Mouse (Mus musculus): ENCODE data around the gene Sgta.
"Not testable (repeated sequence)": the region's sequence is repeated elsewhere in the genome, so short reads cannot be mapped to it uniquely, and the experiment has no call there.

Sgta gene

DNA sequence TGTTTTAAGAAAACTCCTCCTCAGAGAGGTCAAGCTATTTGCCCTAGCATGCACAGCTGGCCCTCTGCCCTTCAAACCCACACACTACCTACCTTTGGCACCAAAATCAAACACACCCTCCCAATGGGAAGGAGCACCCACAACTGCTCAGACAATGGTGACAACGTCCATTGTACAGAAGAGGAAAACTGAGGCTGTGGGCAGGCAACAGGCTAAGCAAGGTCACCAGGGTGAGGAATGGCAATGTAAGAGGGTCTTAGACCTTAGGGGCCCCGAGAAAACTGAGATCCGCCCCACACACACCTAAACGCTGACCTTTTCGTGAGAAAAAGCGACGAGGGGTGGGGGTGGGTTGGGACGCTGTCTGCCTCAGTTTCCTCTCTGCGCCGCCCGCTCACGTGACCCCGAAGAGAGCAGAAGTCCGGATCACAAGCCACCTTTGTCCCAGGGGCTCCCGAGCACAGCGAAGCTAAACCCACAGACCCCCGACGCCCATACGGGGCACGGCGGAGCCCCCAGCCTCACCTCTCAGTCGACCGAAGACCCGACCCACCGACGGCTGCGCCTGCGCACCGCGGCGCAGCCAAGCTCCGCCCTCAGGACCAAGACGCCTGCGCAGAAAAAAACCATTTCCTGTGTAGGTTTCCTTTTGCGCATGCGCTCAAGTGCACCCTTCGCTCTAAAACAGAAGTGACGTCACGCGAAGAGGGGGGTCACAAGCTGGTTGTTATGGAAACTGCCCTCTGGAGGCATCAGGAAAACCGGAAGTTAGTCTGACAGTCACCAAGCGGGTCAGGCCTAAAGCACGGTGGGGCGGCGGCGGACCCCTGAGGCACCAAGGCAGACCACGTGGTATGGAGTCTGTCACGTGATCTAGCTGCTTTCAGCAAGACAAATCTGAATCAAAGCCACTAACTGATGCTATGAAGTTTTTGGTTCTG is at the start of gene Sgta:
Sgta (minus strand) TSS at position 579 of the 941 bp plus-strand sequence.
- peak; percentile 100 for DNase-seq

DNA sequence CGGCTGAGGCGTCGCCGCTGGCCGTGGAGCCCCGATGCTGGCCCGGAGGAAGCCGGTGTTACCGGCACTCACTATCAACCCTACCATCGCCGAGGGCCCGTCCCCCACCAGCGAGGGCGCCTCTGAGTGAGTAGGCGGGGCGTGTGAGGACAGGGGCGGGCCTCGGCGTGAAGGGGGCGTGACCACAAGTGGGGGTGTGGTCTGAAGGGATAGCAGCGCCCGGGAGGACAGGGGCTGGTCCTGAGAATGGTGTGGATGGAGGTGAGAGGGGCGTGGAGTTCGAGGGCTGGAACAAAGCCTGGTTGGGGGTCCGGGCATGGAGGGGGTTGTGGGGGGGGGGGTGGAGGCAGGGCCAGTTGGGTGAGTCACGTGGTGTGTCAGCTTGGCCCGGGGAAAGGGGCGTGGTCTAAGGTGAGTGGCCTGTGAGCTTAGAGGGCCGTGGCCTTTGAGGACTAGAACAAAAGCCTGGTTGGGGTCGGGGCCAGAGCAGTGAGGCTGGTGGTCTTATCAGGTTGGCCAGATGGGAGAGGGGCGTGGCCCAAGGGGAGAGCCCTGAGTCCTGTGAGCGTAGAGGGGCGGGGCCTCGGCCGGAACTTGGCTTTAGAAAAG is 46.2 kb upstream of the Sgta start:
- peak; percentile 93 to 96 for DNase-seq

DNA sequence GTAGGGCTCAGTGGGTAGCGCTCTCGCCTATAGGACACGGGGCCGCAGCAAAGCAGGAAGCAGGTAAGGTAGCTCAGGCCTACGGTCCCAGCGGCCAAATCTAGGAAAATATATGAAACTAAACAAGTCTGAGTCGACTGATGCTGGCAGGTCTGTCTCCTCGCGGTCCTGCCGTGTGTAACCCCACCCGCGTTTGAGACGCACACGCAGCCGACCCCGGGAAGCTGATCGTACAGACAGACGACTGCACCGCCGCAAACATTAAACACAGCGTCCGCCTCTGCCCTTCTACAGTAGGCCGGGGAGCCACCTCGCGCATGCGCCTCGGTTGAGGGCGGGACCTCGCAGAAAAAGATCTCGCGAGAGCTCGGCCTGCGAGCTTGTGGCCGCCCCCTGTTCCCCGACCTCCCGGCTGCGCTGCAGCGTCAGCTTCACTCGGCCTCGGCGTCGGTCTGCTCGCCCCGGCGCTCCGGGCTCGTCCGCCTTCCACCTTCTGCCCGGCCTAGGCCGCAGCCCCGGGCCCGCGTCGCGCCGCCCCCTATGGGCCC is 45.7 kb upstream of the Sgta start, which contains the start of gene Map2k2:
Map2k2 (plus strand) TSS at position 351 of the 548 bp plus-strand sequence.
- DNase-seq = peak; percentile 97 to 98

DNA sequence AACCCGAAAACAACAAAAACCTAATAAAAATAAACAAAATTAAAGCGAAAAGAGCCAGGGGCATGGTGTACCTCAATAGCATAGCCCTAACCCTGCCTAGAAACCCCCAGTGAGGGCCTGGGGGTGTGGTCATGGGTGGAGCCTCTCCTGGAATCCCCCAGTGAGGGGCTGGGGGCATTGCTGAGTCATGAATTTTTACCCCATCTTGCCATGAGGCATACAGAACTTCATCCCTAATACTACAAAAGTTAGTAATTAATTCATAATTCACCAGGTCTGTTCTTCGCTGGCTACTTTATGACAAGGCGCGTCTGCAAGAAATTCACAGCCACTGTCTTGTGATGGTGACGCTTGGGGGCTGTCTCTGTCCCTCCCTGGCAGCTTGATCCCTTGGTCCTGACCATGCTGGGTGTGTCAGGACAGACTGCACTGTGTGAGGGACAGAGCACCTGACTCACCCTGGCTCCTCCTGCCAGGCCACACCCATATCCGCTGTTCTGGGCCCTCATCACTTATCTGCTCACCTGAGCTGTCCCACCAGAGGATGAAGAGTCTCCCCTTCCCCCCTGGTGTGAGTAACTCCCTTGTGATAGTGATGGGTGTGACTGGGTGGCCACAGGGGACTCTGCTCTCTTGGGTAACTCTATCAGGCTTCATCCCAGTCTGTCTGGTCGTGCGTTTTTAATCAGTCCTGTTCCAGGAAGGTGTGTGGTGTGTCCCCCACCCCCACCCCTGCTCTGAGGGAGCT is 35.1 kb upstream of the Sgta start:
- DNase-seq = no peak

DNA sequence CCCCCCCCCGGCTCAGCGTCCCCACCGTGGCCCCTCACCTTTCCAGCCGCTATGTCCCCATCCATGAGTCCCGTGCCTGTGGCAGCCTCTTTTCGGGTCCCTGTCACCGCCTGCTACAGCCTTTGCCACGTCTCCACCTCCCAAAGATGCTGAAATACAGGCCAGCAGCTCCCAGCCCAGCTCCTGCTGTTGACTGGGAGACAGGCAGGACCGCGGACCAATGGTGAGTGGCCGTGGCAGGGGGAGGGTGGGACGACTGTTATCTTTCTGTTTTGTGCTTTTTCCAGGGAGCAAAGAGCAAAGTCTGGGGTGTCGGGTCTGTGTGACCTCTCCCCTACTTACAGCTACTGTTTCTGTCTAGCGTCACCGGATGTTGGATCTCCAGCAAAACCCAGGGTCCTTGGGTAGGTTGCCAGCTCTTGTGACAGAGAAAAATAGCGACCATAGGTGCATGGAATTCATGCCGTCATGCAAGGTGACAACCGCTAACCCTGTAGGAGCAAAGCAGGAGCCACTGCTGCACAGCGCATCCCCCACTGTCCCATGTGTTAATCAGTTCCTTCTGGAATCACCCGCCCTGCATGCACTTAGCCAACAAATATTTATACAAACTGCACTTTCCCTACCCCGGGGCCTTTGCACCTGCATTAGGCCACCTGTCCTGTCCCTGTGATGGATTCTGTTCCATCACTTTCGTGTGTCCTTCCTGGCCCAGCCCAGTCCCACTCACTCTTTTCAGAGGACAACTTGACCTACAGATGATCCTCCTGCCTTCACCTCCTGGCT is 32.7 kb upstream of the Sgta start:
- peak; percentile 72 to 79 for DNase-seq

- no peak for DNase-seq
Measured at GRCm38 (mm10) chr10:81090621-81091020, 30.6 kb upstream of the Sgta start.

GRCm38 (mm10) chr10:81089216-81089615 is 29.2 kb upstream of the Sgta start:
- DNase-seq = peak; percentile 40 to 60

GRCm38 (mm10) chr10:81087021-81087420 is 27.0 kb upstream of the Sgta start:
- DNase-seq = peak in 1 of 2 experiments; percentile 42

DNA sequence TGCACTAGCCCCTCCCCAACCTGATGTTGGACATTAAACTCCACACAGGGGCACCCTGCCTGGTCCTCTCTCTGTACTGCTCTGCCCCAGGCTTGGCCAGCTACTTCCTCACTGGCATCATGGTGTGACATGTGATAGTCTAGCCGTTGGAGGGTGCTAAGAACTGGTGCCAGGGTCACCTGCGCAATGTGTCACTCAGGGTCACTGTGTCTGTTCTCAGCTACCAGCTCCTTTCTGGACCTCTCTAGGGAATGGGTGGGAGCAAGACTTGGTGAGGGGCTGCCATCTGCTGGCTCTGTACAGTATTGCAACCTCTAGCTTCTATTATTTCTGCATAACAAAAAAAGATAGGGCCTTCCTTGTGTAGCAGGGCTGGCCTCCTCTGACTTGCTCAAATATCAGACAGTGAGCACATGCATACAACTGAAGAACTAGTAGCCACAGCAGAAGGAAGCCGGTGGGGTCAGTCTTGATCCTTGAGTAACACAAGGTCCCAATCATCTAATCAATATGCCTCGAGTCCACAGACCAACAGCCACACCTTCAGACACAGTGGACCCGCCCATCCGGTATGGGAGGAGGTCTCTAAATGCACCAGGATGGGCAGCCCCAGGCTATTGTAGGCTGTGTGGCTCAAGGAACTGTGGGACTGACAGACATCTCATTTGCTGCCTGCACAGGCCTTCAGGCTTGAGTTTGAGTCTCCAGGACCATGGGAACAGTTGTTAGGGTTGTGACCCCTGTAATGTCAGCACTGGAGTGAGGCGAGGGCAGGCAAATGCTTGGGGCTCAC is 22.4 kb upstream of the Sgta start:
- peak; percentile 82 to 83 for DNase-seq

DNA sequence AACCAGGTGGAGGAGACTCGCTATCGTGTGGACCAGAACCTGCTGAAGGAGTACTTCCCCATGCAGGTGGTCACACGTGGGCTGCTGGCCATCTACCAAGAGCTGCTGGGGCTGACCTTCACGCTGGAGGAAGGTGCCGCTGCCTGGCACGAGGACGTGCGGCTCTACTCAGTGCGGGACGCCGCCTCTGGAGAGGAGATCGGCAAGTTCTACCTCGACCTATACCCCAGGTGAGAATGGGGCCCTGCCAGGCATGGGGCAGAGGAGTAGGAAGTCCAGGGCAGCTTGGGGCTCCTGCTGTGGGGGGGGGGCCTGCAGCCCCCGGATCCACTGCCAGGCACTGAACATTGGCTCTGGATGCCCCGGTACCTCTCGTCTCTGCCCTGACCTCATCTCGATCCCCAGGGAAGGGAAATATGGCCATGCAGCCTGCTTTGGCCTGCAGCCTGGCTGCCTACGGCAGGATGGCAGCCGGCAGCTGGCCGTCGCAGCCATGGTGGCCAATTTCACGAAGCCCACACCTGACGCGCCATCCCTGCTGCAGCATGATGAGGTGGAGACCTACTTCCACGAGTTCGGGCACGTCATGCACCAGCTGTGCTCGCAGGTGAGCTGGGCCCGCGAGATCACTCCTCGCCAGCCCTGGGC is 20.2 kb upstream of the Sgta start:
- DNase-seq = no peak

GRCm38 (mm10) chr10:81077916-81078315 is 17.9 kb upstream of the Sgta start:
- DNase-seq = no peak

GRCm38 (mm10) chr10:81076356-81076755 is 16.4 kb upstream of the Sgta start:
- no peak for DNase-seq

GRCm38 (mm10) chr10:81075734-81076133 is 15.8 kb upstream of the Sgta start:
- DNase-seq = no peak

DNA sequence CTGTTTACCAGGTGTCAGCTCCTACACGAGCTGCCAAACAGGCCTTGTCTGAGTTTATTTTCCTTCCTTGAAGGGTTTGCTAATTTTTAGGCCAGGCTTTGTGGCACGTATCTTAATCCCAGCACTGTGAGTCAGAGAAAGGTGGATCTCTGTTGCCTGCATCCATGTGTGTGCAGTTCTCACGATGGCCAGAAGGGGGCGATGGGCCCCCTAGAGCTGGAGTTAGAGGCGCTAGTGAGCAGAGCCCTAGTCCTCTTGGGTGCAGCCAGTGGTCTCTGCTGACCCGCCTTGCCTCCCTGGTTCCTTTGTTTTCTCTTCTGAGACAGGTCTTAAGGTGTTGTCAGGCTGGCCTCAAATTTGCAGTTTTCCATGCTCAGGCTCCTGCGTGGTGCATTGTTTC is 13.5 kb upstream of the Sgta start:
- DNase-seq = peak; percentile 47 to 53

GRCm38 (mm10) chr10:81072290-81072689 is 12.3 kb upstream of the Sgta start:
- DNase-seq = no peak

DNA sequence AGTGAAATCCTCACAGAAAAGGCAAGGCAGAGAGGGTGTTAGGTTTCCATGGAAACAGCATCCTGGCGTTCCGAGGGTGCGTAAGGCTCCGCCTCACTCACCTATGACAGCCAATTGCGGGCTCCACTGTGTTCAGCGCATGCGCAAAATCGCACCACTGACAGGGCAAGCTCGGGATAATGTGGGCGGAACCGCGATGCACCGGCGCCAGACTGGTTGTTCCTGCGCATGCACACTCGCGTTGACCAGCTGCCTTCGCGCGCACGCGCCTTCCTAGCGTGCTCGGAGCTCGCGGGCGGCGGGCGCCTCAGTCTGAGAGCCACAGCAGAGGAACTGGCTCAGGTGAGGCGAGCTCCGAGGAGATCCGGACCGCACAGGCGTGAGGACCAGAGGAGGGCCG is 9.9 kb upstream of the Sgta start, which contains the start of gene Thop1:
Thop1 (plus strand) TSS at position 200 of the 400 bp plus-strand sequence.
- peak; percentile 97 to 99 for DNase-seq

- DNase-seq = no peak
Measured at GRCm38 (mm10) chr10:81068706-81069105, 8.7 kb upstream of the Sgta start.

- DNase-seq = not testable (repeated sequence)
Measured at GRCm38 (mm10) chr10:81064519-81064918, 4.5 kb upstream of the Sgta start.

DNA sequence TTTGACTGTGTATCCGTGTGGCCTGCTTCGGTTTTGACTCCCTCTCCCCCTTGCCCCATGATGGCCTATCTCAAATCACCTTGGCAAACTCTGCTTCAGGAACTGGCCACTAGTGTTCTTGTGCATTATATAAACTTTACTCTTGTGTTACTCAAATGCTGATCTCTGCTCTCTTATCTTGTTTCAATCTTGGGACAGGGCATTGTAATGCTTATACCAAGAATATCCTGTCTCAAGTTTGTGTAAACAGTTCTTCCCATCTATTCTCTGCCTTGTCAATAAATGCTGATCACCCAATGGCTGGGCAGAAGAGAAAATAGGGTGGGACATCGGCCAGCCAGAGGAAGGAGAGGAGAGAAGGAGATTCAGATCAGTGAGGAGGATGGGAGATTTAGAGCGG is 2.7 kb upstream of the Sgta start:
- no peak for DNase-seq

- no peak for DNase-seq
Measured at GRCm38 (mm10) chr10:81058896-81059295, 1.1 kb downstream of the Sgta start.

Data from kidney, postnatal 4 days (tissue).